Mouse (Mus musculus): ENCODE measurements at regions not wholly inside any gene's neighbourhood (a gene's known extent, or its start where the extent isn't known, plus 50 kb on each side); places are given as distances from the start of the nearest gene placed in this dataset.

DNA sequence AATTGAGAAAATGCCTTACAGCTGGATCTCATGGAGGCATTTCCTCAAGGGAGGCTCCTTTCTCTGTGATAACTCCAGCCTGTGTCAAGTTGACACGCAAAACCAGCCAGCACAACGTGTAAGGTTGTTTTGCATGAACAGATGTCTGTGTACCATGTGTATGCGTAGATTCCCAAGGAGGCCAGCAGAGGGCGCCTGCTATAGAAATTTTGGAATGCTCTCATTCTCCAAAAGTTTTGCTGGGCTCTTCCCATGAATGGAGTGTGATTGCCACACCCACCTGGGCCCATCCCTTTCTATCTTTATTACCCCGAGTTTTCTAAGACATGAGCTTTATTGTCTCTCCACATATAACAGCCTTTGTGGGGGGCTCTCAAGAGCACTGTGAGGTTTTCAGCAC, 275.4 kb downstream of the Diras2 start:
- TF ChIP-seq CTCF (IDR thresholded peaks at IDR 0.05; ENCODE audit: low read depth, low read length) (no peak; the same call in 1 of the 2 replicates), POLR2A (IDR thresholded peaks at IDR 0.05; ENCODE audit: extremely low read depth, insufficient read depth, low read length) (no peak)

All from liver, adult 2 months (tissue).